Mouse (Mus musculus) C2C12 (cell line): Measurements from ENCODE around the gene Kcnc1. TPM values are rescaled to one million over a fixed set of nuclear protein-coding genes. Genes with fewer than 3 reads are reported as not detected.

Experiments
- H3K27me3 ChIP-seq: one replicate; pipeline ENCODE4 v1.6.1; 2011; ENCODE audit not compliant: control insufficient read depth, insufficient read depth, insufficient read length
- H3K36me3 ChIP-seq: one replicate; pipeline ENCODE4 v1.6.1; 2011; ENCODE audit not compliant: control insufficient read depth, insufficient read depth
- H3K4me3 ChIP-seq: one replicate; pipeline ENCODE4 v1.5.1; 2011; ENCODE audit warnings: mild to moderate bottlenecking, control low read depth; ENCODE audit not compliant: poor library complexity, insufficient read depth, severe bottlenecking
- H3K79me2 ChIP-seq: one replicate; pipeline ENCODE4 v1.6.1; 2011; ENCODE audit not compliant: control insufficient read depth, insufficient read depth
- H3K79me3 ChIP-seq: one replicate; pipeline ENCODE4 v1.6.1; 2011; ENCODE audit warnings: low read depth, control low read depth
- H3ac ChIP-seq: one replicate; pipeline ENCODE3; 2011; ENCODE audit warnings: low read depth; ENCODE audit not compliant: control insufficient read depth, insufficient read length
- CEBPB ChIP-seq: IDR thresholded peaks from one replicate; pipeline ENCODE4 v1.6.1; 2011; ENCODE audit warnings: low read depth, mild to moderate bottlenecking, control low read depth, moderate library complexity
- CTCF ChIP-seq: IDR thresholded peaks from one replicate; pipeline ENCODE4 v1.5.1; 2011; ENCODE audit not compliant: control insufficient read depth, insufficient read depth, insufficient read length
- FOSL1 ChIP-seq: IDR thresholded peaks from one replicate; pipeline ENCODE4 v1.8.0; 2011; ENCODE audit warnings: mild to moderate bottlenecking, low read length; ENCODE audit not compliant: poor library complexity, insufficient read depth, severe bottlenecking
- MAX ChIP-seq: IDR thresholded peaks from one replicate; pipeline ENCODE4 v1.6.1; 2011; ENCODE audit warnings: mild to moderate bottlenecking, control low read depth
- MYOD1 ChIP-seq: IDR thresholded peaks from one replicate; pipeline ENCODE4 v1.6.1; 2011; ENCODE audit warnings: low read depth; ENCODE audit not compliant: control insufficient read depth, insufficient read length
- MYOG ChIP-seq: IDR thresholded peaks from one replicate; pipeline ENCODE4 v1.6.1; 2011; ENCODE audit not compliant: control insufficient read depth, insufficient read length; ENCODE audit errors: extremely low read depth
- USF1 ChIP-seq: IDR thresholded peaks from one replicate; pipeline ENCODE4 v1.6.1; 2011; ENCODE audit warnings: low read depth, mild to moderate bottlenecking, control low read depth, moderate library complexity
- polyA plus RNA-seq: library from polyadenylated mRNA; unstranded; fragments of >200 nt; fragmentation: generic; extraction: Trizol; gene quantifications from one replicate; pipeline ENCODE4 v1.2.1, GENCODE M21; 2012; ENCODE audit warnings: missing spikeins

Kcnc1 gene
- polyA plus RNA-seq, 1 experiment, result 0.01 TPM

- TF ChIP-seq MYOD1 (no peak), CTCF (no peak), MYOG (no peak)
- Histone ChIP-seq H3K79me3 (no peaks in the 10 kb centered on the region), H3ac (no peak overlapping the region), H3K36me3 (no peaks in the 10 kb centered on the region), H3K27me3 (peaks cover 43% of the 10 kb centered on the region), H3K79me2 (no peaks in the 10 kb centered on the region), H3K4me3 (no peak overlapping the region)
Observed at GRCm38 (mm10) chr7:46435833-46436232, 39.5 kb downstream of the Kcnc1 start.

GRCm38 (mm10) chr7:46438537-46439141 lies 42.3 kb downstream of the Kcnc1 start:
- Histone ChIP-seq H3K4me3 (no peak overlapping the region), H3K79me2 (no peaks in the 10 kb centered on the region), H3K79me3 (no peaks in the 10 kb centered on the region), H3K36me3 (no peaks in the 10 kb centered on the region), H3ac (no peak overlapping the region), H3K27me3 (peaks cover 30% of the 10 kb centered on the region)
- TF ChIP-seq MYOG (no peak), USF1 (no peak), MYOD1 (no peak), MAX (no peak), CTCF (no peak), CEBPB (no peak), FOSL1 (no peak)

GRCm38 (mm10) chr7:46443163-46443562 lies 46.9 kb downstream of the Kcnc1 start:
- Histone ChIP-seq H3K79me3 (no peaks in the 10 kb centered on the region), H3K79me2 (no peaks in the 10 kb centered on the region), H3K27me3 (peaks cover 33% of the 10 kb centered on the region), H3K36me3 (no peaks in the 10 kb centered on the region), H3K4me3 (no peak overlapping the region), H3ac (no peak overlapping the region)
- TF ChIP-seq MAX (no peak), FOSL1 (no peak)

- H3K79me2 ChIP-seq, result no peaks in the 10 kb centered on the region
- H3K27me3 ChIP-seq, result peaks cover 26% of the 10 kb centered on the region
- H3K36me3 ChIP-seq, result no peaks in the 10 kb centered on the region
- no peaks in the 10 kb centered on the region for H3K79me3 ChIP-seq
- TF ChIP-seq CTCF, result no peak
- TF ChIP-seq MYOG, result no peak
- TF ChIP-seq FOSL1, result no peak
- TF ChIP-seq CEBPB, result no peak
- no peak for TF ChIP-seq MYOD1
- TF ChIP-seq MAX, result no peak
- TF ChIP-seq USF1, result no peak
- no peak overlapping the region for H3ac ChIP-seq
- H3K4me3 ChIP-seq, result no peak overlapping the region
Observed at GRCm38 (mm10) chr7:46445896-46446295, 49.6 kb downstream of the Kcnc1 start.

- Histone ChIP-seq H3K79me2 (no peaks in the 10 kb centered on the region), H3ac (no peak overlapping the region), H3K79me3 (no peaks in the 10 kb centered on the region), H3K27me3 (peaks cover 29% of the 10 kb centered on the region), H3K4me3 (no peak overlapping the region), H3K36me3 (no peaks in the 10 kb centered on the region)
- TF ChIP-seq USF1 (no peak), CEBPB (no peak), MAX (no peak), MYOD1 (no peak), MYOG (no peak), CTCF (no peak), FOSL1 (no peak)
Observed at GRCm38 (mm10) chr7:46447473-46448165, 51.3 kb downstream of the Kcnc1 start.
